Mouse (Mus musculus) liver, adult 2 months (tissue): ENCODE measurements at regions not wholly inside any gene's neighbourhood (a gene's known extent, or its start where the extent isn't known, plus 50 kb on each side); places are given as distances from the start of the nearest gene placed in this dataset.
A peak's percentile ranks its signal among the peaks of the same experiment; 100 is the strongest.

Source experiments
- DNase-seq: peaks from one replicate; pipeline ENCODE4 v3.0.0-alpha.2; 2011; ENCODE audit warnings: low read depth, low spot score; ENCODE audit errors: extremely low read depth
- H3K27ac ChIP-seq: fragments of 200-500 bp; replicated peaks from 2 replicates; pipeline ENCODE4 v1.5.1; 2012; ENCODE audit warnings: low read depth, mild to moderate bottlenecking, control low read depth, inconsistent platforms, low read length; ENCODE audit not compliant: insufficient read depth
- H3K27me3 ChIP-seq: fragments of 200-500 bp; 2 replicates; pipeline ENCODE4 v1.6.1; 2012; ENCODE audit warnings: mild to moderate bottlenecking, moderate library complexity, low read length, inconsistent platforms; ENCODE audit not compliant: control insufficient read depth, insufficient read depth
- H3K36me3 ChIP-seq: fragments of 200-500 bp; 2 replicates; pipeline ENCODE4 v1.6.1; 2012; ENCODE audit warnings: low read length, inconsistent platforms; ENCODE audit not compliant: control insufficient read depth, insufficient read depth
- H3K4me1 ChIP-seq: fragments of 200-500 bp; 2 replicates; pipeline ENCODE4 v1.6.1; 2011; ENCODE audit warnings: low read length; ENCODE audit not compliant: control insufficient read depth, insufficient read depth
- H3K4me3 ChIP-seq: fragments of 200-500 bp; 2 replicates; pipeline ENCODE4 v1.5.1; 2011; ENCODE audit warnings: low read depth, mild to moderate bottlenecking, control low read depth, low read length, moderate library complexity; ENCODE audit not compliant: insufficient read depth
- H3K79me2 ChIP-seq: fragments of 200-500 bp; 2 replicates; pipeline ENCODE4 v1.6.1; 2012; ENCODE audit warnings: inconsistent platforms, mild to moderate bottlenecking, low read length, moderate library complexity; ENCODE audit not compliant: control insufficient read depth, insufficient read depth
- H3K9ac ChIP-seq: fragments of 200-500 bp; 2 replicates; pipeline ENCODE4 v1.6.1; 2012; ENCODE audit warnings: low read depth, mild to moderate bottlenecking, control low read depth, inconsistent platforms, low read length
- CTCF ChIP-seq: fragments of 200-500 bp; IDR thresholded peaks from 2 replicates; pipeline ENCODE4 v1.5.1; 2011; ENCODE audit warnings: low read depth, low read length, control low read depth
- POLR2A ChIP-seq: fragments of 200-500 bp; IDR thresholded peaks from 2 replicates; pipeline ENCODE4 v1.6.1; 2011; ENCODE audit warnings: low read length, control low read depth; ENCODE audit not compliant: insufficient read depth; ENCODE audit errors: extremely low read depth
- WGBS: fragments of 180-500 bp; shearing (Covaris S2); methylation state at CpG from one replicate; pipeline ENCODE4 v1.1.7; 2018; 5-methylcytosine and 5-hydroxymethylcytosine counted together

- TF ChIP-seq CTCF (no peak), POLR2A (no peak)
- 42% methylated on average over 3 of the region's 3 CpGs for WGBS
- H3K27me3 ChIP-seq, result no peaks in the 10 kb centered on the region
- no peak overlapping the region for H3K4me3 ChIP-seq
- no peak overlapping the region for H3K27ac ChIP-seq
- H3K4me1 ChIP-seq, result no peaks in the 10 kb centered on the region
- H3K36me3 ChIP-seq, result no peaks in the 10 kb centered on the region
- no peaks in the 10 kb centered on the region for H3K79me2 ChIP-seq
- no peak overlapping the region for H3K9ac ChIP-seq
- DNase-seq, result peak; percentile 16
Measured at GRCm38 (mm10) chr15:52207271-52207670, 1677.4 kb upstream of the Gm7489 start.

- H3K36me3 ChIP-seq, result no peaks in the 10 kb centered on the region
- no peak for TF ChIP-seq POLR2A
- TF ChIP-seq CTCF, result no peak
- no peaks in the 10 kb centered on the region for H3K4me1 ChIP-seq
- no peaks in the 10 kb centered on the region for H3K27me3 ChIP-seq
- no peak overlapping the region for H3K27ac ChIP-seq
- WGBS, result 93% methylated on average over 5 of the region's 5 CpGs
- no peak overlapping the region for H3K4me3 ChIP-seq
- no peak for DNase-seq
- no peak overlapping the region for H3K9ac ChIP-seq
- no peaks in the 10 kb centered on the region for H3K79me2 ChIP-seq
Measured at GRCm38 (mm10) chr15:52232442-52232841, 1652.3 kb upstream of the Gm7489 start.

GRCm38 (mm10) chr15:52236220-52236619 lies 1648.5 kb upstream of the Gm7489 start:
- Histone ChIP-seq H3K79me2 (no peaks in the 10 kb centered on the region), H3K27ac (no peak overlapping the region), H3K4me1 (no peaks in the 10 kb centered on the region), H3K36me3 (no peaks in the 10 kb centered on the region), H3K9ac (no peak overlapping the region), H3K27me3 (no peaks in the 10 kb centered on the region), H3K4me3 (no peak overlapping the region)
- 62% methylated on average over 8 of the region's 8 CpGs for WGBS
- no peak for DNase-seq
- TF ChIP-seq CTCF, result no peak
- TF ChIP-seq POLR2A, result no peak

- H3K4me1 ChIP-seq, result no peaks in the 10 kb centered on the region
- H3K36me3 ChIP-seq, result no peaks in the 10 kb centered on the region
- DNase-seq, result no peak
- H3K27ac ChIP-seq, result no peak overlapping the region
- H3K4me3 ChIP-seq, result no peak overlapping the region
- TF ChIP-seq POLR2A (no peak), CTCF (no peak)
- H3K27me3 ChIP-seq, result no peaks in the 10 kb centered on the region
- no peaks in the 10 kb centered on the region for H3K79me2 ChIP-seq
- no peak overlapping the region for H3K9ac ChIP-seq
- WGBS, result 89% methylated on average over 1 of the region's 1 CpGs
Measured at GRCm38 (mm10) chr15:52242890-52243289, 1641.8 kb upstream of the Gm7489 start.
